Mouse (Mus musculus) limb, embryonic 10.5 days (tissue): Measurements from ENCODE around the gene Vmn2r8. TPM values are rescaled to one million over a fixed set of nuclear protein-coding genes. Genes with fewer than 3 reads are reported as not detected.
"Not testable (repeated sequence)": the region's sequence is repeated elsewhere in the genome, so short reads cannot be mapped to it uniquely, and the experiment has no call there.

Experiments used
- DNase-seq: peaks from one replicate; pipeline ENCODE4 v3.0.0-alpha.2; 2017; ENCODE audit warnings: low spot score
- H3K27ac ChIP-seq: fragments of 300-500 bp; sonication (generic); 2 replicates; pipeline ENCODE4 v1.5.1; 2016; ENCODE audit warnings: mild to moderate bottlenecking
- H3K27me3 ChIP-seq: fragments of 300-500 bp; sonication (generic); 2 replicates; pipeline ENCODE4 v1.6.1; 2016; ENCODE audit warnings: low read depth, mild to moderate bottlenecking; ENCODE audit not compliant: poor library complexity, severe bottlenecking
- H3K36me3 ChIP-seq: fragments of 300-500 bp; sonication (generic); 2 replicates; pipeline ENCODE4 v1.6.1; 2016; ENCODE audit warnings: mild to moderate bottlenecking, moderate library complexity
- H3K4me1 ChIP-seq: fragments of 300-500 bp; sonication (generic); 2 replicates; pipeline ENCODE4 v1.6.1; 2016
- H3K4me3 ChIP-seq: fragments of 300-500 bp; sonication (generic); 2 replicates; pipeline ENCODE4 v1.5.1; 2016; ENCODE audit warnings: mild to moderate bottlenecking, moderate library complexity
- H3K9me3 ChIP-seq: fragments of 300-500 bp; sonication (generic); replicated peaks from 2 replicates; pipeline ENCODE4 v1.6.1; 2016; ENCODE audit warnings: mild to moderate bottlenecking
- WGBS: fragments of 180-500 bp; shearing (Covaris S2); methylation state at CpG from one replicate; pipeline ENCODE4 v1.1.7; 2016; 5-methylcytosine and 5-hydroxymethylcytosine counted together
- polyA plus RNA-seq: library from polyadenylated mRNA; unstranded; fragments of >200 nt; fragmentation: Nextera tagmentation; extraction: Ambion mirVana; gene quantifications from 2 replicates; pipeline ENCODE4 v1.2.1, GENCODE M21; 2016

Vmn2r8 gene
- polyA plus RNA-seq, result not detected in 2 replicates

- not testable (repeated sequence) for H3K27ac ChIP-seq, H3K36me3 ChIP-seq, H3K4me3 ChIP-seq, H3K4me1 ChIP-seq, DNase-seq, H3K27me3 ChIP-seq, H3K9me3 ChIP-seq
- 74% methylated on average over 2 of the region's 2 CpGs for WGBS
Observed at GRCm38 (mm10) chr5:108808750-108809149, at the start of gene Vmn2r8. Vmn2r8 (minus strand) TSS chr5:108808850.

DNA sequence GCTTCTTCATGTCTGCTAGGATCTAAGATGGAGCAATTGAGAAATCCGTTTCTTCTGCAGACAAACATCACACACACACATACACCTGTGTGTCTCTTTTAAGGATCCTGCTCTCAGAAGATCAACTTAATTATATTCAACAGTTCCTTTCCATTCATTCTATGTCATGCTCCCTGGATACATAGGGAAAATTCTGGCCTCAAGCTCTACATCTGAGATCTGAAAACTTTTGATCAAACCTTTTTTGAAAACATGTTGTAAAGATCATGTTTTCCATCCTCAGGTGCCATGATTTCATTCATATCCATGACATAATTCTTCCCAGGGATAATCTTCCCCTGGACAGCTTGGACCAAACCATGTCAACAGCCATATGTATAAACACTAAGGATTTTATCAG, 43.9 kb upstream of the Vmn2r8 start, which contains the start of gene Vmn2r9:
Gene Vmn2r9 (minus strand): TSS at position 101 of the 400 bp plus-strand sequence.
- WGBS, result 68% methylated on average over 1 of the region's 1 CpGs
- H3K27me3 ChIP-seq, result not testable (repeated sequence)

DNA sequence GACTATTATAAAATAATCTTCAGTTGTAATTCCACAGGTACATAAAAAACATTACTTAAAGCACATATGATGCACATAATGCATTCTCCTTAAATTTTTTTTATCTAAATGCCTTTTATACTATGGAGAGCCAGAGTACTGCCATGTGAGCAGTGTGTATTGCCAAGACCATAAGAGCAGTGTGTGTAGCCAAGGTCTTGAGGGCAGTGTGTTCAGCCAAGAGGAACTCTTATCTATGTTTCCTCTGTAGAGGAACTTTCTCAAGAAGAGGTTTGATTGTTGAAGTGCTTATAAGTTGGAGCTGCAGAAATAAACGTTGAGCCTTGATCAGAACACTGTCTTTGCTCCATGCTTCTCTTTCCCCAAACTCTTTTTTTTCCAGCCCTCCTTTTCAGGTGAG, 40.8 kb upstream of the Vmn2r8 start:
- H3K9me3 ChIP-seq, result no peaks in the 10 kb centered on the region
- no peak overlapping the region for H3K27ac ChIP-seq
- WGBS, result 38% methylated on average over 1 of the region's 1 CpGs

More for the DNA sequence above, 43.9 kb upstream of the Vmn2r8 start, which contains the start of gene Vmn2r9:
- not testable (repeated sequence) for H3K4me1 ChIP-seq, DNase-seq, H3K4me3 ChIP-seq, H3K27ac ChIP-seq, H3K36me3 ChIP-seq, H3K9me3 ChIP-seq

DNA sequence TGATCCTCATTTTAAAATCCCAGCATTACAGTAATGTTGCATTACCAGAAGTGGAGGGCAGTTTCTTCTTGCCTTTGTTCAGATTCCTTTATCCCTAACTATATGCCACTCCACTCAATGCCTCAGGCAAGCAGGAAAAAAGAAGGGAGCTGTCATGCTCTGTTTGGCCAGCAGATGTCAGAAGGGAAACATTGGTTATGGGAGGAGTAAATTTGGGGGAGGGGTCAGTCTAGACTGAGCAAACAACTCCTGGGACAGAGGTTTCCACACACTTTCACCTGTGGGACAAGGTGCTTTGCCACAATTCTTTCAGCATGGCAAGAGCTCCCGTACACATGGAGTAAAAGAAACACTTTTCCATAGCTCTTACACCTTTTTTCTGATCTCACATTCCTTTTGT, 27.5 kb upstream of the Vmn2r8 start:
- WGBS, result 66% methylated on average over 1 of the region's 1 CpGs
- H3K27me3 ChIP-seq, result no peaks in the 10 kb centered on the region
- peak; percentile 31 for DNase-seq
- no peak overlapping the region for H3K4me3 ChIP-seq
- H3K27ac ChIP-seq, result no peak overlapping the region
- H3K4me1 ChIP-seq, result no peaks in the 10 kb centered on the region
- H3K9me3 ChIP-seq, result no peaks in the 10 kb centered on the region
- no peaks in the 10 kb centered on the region for H3K36me3 ChIP-seq

More for the DNA sequence above, 40.8 kb upstream of the Vmn2r8 start:
- DNase-seq, result no peak
- H3K27me3 ChIP-seq, result no peaks in the 10 kb centered on the region
- no peak overlapping the region for H3K4me3 ChIP-seq
- no peaks in the 10 kb centered on the region for H3K36me3 ChIP-seq
- H3K4me1 ChIP-seq, result no peaks in the 10 kb centered on the region

DNA sequence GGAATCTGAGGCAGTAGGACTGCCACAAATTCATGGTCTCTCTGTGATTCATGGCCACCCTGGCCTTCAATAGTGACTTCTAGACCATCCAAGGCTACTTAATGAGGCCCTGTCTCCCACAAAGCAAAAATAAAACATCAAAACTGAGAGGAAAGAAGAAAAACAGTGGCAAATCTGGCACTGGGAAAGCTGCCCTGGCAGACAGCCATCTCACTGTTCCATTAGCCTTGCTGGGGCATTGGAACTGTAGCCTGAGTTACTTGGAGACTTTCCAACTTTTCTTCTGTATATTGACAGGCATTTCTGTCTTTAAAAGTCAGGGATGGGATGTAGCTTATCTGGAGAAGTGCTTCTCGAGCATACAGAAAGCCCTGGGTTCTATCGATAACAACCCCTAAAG, 14.6 kb upstream of the Vmn2r8 start:
- Histone ChIP-seq H3K27me3 (no peaks in the 10 kb centered on the region), H3K9me3 (no peaks in the 10 kb centered on the region), H3K27ac (no peak overlapping the region), H3K4me1 (no peaks in the 10 kb centered on the region), H3K36me3 (no peaks in the 10 kb centered on the region), H3K4me3 (no peak overlapping the region)
- DNase-seq, result no peak
- WGBS, result 94% methylated on average over 2 of the region's 2 CpGs

DNA sequence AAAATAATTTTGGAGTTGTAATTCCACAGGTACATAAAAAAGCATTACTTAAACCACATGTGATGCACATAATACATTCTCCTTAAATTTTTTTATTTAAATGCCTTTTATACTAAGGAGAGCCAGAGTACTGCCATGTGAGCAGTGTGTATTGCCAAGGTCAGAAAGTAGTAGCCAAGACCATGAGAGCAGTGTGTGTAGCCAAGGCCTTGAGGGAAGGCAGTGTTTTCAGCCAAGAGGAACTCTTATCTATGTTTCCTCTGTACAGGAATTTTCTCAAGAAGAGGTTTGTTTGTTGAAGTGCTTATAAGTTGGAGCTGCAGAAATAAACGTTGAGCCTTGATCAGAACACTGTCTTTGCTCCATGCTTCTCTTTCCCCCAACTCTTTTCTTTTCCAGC, 5.0 kb downstream of the Vmn2r8 start:
- WGBS, result 38% methylated on average over 1 of the region's 1 CpGs

GRCm38 (mm10) chr5:108795263-108795662, 13.4 kb downstream of the Vmn2r8 start, which contains the start of gene Tmed11:
Tmed11 (minus strand) TSS chr5:108795363.
- not testable (repeated sequence) for DNase-seq, H3K36me3 ChIP-seq, H3K27me3 ChIP-seq, H3K9me3 ChIP-seq, H3K27ac ChIP-seq, H3K4me1 ChIP-seq, H3K4me3 ChIP-seq
- 71% methylated on average over 2 of the region's 2 CpGs for WGBS

More for the DNA sequence above, 5.0 kb downstream of the Vmn2r8 start:
- no peaks in the 10 kb centered on the region for H3K36me3 ChIP-seq
- H3K4me1 ChIP-seq, result no peaks in the 10 kb centered on the region
- H3K27me3 ChIP-seq, result no peaks in the 10 kb centered on the region
- H3K9me3 ChIP-seq, result no peaks in the 10 kb centered on the region
- no peak overlapping the region for H3K4me3 ChIP-seq
- no peak overlapping the region for H3K27ac ChIP-seq
- DNase-seq, result no peak

DNA sequence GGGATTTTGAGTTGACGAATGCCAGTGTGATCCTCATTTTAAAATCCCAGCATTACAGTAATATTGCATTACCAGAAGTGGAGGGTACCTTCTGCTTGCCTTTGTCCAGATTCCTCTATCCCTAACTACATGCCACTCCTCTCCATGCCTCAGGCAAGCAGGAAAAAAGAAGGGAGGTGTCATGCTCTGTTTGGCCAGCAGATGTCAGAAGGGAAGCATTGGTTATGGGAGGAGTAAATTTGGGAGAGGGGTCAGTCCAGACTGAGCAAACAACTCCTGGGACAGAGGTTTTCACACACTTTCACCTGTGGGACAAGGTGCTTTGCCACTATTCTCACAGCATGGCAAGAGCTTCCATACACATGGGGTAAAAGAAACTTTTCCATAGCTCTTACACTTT, 18.3 kb downstream of the Vmn2r8 start:
- not testable (repeated sequence) for H3K27me3 ChIP-seq, H3K4me3 ChIP-seq, H3K36me3 ChIP-seq, H3K27ac ChIP-seq, H3K9me3 ChIP-seq, H3K4me1 ChIP-seq
- DNase-seq, result peak; percentile 33
- 32% methylated on average over 1 of the region's 1 CpGs for WGBS

GRCm38 (mm10) chr5:108774630-108775306, 33.9 kb downstream of the Vmn2r8 start, which contains the start of gene Rnf212:
Rnf212 (minus strand) TSS chr5:108774982.
- Histone ChIP-seq H3K36me3 (no peaks in the 10 kb centered on the region), H3K27ac (no peak within 1 kb of the TSS), H3K27me3 (no peaks in the 10 kb centered on the region), H3K9me3 (no peaks in the 10 kb centered on the region), H3K4me3 (no peak within 1 kb of the TSS), H3K4me1 (no peaks in the 10 kb centered on the region)
- DNase-seq, result no peak
- WGBS, result 72% methylated on average over 40 of the region's 40 CpGs

DNA sequence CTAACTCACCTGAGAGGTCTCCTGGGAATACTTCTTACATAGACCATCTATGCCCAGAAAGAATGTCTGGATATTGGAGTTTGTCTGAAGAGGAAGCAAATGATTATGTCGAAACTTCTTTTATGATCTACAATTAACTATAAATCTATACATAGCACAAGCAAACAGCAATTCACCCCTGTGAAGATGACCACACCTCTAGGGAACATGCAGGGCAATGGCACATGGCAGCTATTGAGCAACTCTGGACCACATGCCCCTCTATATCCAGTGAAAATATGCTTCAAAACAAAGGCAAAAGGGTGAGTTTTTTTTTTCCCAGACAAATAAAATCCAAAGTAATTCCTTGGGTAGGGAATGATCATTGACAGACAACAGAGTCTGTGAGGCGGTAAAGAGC, 48.6 kb downstream of the Vmn2r8 start:
- Histone ChIP-seq H3K36me3 (no peaks in the 10 kb centered on the region), H3K9me3 (no peaks in the 10 kb centered on the region), H3K4me3 (no peak overlapping the region), H3K4me1 (no peaks in the 10 kb centered on the region), H3K27me3 (no peaks in the 10 kb centered on the region), H3K27ac (no peak overlapping the region)
- DNase-seq, result no peak
- 96% methylated on average over 2 of the region's 2 CpGs for WGBS

- Histone ChIP-seq H3K27me3 (no peaks in the 10 kb centered on the region), H3K36me3 (no peaks in the 10 kb centered on the region), H3K9me3 (no peaks in the 10 kb centered on the region), H3K27ac (no peak overlapping the region), H3K4me1 (no peaks in the 10 kb centered on the region), H3K4me3 (no peak overlapping the region)
- no peak for DNase-seq
- 53% methylated on average over 3 of the region's 3 CpGs for WGBS
Observed at GRCm38 (mm10) chr5:108758396-108758795, 50.3 kb downstream of the Vmn2r8 start.

GRCm38 (mm10) chr5:108751258-108751657, 57.4 kb downstream of the Vmn2r8 start:
- H3K27ac ChIP-seq, DNase-seq, H3K4me1 ChIP-seq, H3K27me3 ChIP-seq, H3K4me3 ChIP-seq, H3K36me3 ChIP-seq, H3K9me3 ChIP-seq: not testable (repeated sequence)
- 89% methylated on average over 4 of the region's 4 CpGs for WGBS

DNA sequence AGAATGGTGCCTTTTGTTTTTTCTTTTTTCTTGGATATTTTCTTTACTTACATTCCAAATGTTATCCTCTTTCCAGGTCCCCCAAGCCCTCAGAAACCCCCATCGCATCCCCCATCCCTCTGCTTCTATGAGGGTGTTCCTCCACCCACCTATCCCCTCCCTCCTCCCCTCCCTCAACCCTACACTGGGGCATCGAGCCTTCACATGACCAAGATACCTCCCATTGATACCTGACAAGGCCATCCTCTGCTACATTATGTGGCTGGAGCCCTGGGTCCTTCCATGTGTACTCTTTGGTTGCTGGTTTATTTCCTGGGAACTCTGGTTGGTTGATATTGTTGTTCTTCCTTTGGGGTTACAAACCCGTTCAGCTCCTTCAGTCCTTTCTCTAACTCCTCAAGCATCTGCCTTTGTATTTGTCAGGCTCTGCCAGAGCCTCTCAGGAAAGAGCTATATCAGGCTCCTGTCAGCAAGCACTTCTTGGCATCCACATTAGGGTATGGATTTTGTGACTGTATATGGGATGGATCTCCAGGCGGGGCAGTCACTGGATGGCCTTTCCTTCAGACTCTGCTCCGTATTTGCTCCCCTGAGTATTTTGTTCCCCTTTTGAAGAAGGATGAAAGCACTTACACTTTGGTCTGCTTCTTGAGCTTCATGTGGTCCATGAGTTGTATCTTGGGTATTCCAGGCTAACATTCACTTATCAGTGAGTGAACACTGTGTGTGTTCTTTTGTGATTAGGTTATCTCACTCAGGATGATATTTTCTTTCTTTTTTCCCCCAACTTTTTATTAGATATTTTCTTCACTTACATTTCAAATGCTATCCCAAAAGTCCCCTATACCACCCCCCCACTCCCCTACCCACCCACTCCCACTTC, 58.1 kb downstream of the Vmn2r8 start:
- WGBS, result 81% methylated on average over 5 of the region's 5 CpGs
- Histone ChIP-seq H3K36me3 (no peaks in the 10 kb centered on the region), H3K27me3 (no peaks in the 10 kb centered on the region), H3K9me3 (no peaks in the 10 kb centered on the region), H3K27ac (no peak overlapping the region), H3K4me1 (no peaks in the 10 kb centered on the region), H3K4me3 (no peak overlapping the region)
- no peak for DNase-seq
